Comparison of ENCODE assay signal across 8 mouse cellular contexts in the genomic region with DNA sequence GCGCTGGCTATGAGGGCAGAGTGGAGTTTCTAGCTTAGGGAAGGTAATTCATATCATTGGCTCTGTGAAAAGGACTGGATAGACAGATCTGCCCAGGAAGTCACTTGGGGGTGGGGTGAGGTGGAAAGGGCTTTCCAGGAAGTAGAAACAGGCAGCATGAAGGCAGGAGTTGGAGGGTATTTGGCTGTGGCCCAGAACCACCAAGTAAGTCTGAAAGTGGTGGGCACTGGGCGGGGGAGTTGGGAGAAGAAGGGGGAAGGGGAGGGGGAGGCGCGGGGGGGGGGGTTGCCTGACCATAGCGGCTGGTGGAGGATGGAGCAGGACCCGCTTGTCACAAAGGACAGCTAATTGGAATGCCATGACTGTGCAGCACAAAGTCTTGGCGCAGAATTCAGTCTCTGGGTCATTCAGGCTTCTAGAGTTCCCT. TPM values are rescaled to one million over a fixed set of nuclear protein-coding genes. Genes with fewer than 3 reads are reported as not detected.
DNase-seq lines count a peak whose midpoint lies in the region; ATAC-seq and TF ChIP-seq lines count a peak whose summit lies in the region.

No protein-coding gene starts in this region.

- 0 out of 2 replicates have a peak, but pooled peaks have one; percentile 38 for ATAC-seq in embryonic facial prominence, embryonic 12.5 days (ENCODE audit: insufficient number of reproducible peaks, insufficient read depth, low FRiP score, low TSS enrichment)
- ATAC-seq in liver, postnatal 0 days, result peak; percentile 55
- peak; percentile 85 for ATAC-seq in neural tube, embryonic 15.5 days (ENCODE audit: low FRiP score)

- TF ChIP-seq CTCF in liver, postnatal 0 days (IDR thresholded peaks at IDR 0.05; ENCODE audit: low read depth), result no peak

- peaks cover 7% of the 10 kb centered on the region for H3K36me3 ChIP-seq in embryonic facial prominence, embryonic 12.5 days
- peaks cover 29% of the 10 kb centered on the region for H3K36me3 ChIP-seq in liver, postnatal 0 days (replicated peaks; ENCODE audit: insufficient read depth, low read length)
- H3K36me3 ChIP-seq in neural tube, embryonic 15.5 days, result no peaks in the 10 kb centered on the region

- H3K4me1 ChIP-seq in embryonic facial prominence, embryonic 12.5 days, result peaks cover 8% of the 10 kb centered on the region; the same call in 1 of the 2 replicates
- H3K4me1 ChIP-seq in liver, postnatal 0 days (ENCODE audit: insufficient read depth), result peaks cover 16% of the 10 kb centered on the region
- H3K4me1 ChIP-seq in neural tube, embryonic 15.5 days, result peaks cover 15% of the 10 kb centered on the region; the same call in 1 of the 2 replicates

- no peak for TF ChIP-seq EP300 in liver, postnatal 0 days (IDR thresholded peaks at IDR 0.05; ENCODE audit: low read depth)

- H3K9me3 ChIP-seq in embryonic facial prominence, embryonic 12.5 days, result no peaks in the 10 kb centered on the region
- H3K9me3 ChIP-seq in liver, postnatal 0 days (ENCODE audit: low read length), result no peaks in the 10 kb centered on the region
- H3K9me3 ChIP-seq in neural tube, embryonic 15.5 days (replicated peaks), result no peaks in the 10 kb centered on the region

- peak overlapping the region; percentile 58 for H3K4me3 ChIP-seq in embryonic facial prominence, embryonic 12.5 days
- peak overlapping the region; percentile 87 for H3K4me3 ChIP-seq in liver, postnatal 0 days (ENCODE audit: low read depth, low read length)
- H3K4me3 ChIP-seq in neural tube, embryonic 15.5 days (replicated peaks), result peak overlapping the region; percentile 45

- DNase-seq in retina, postnatal 1 day, result peak; percentile 59
- no peak for DNase-seq in retina, embryonic 14.5 days (ENCODE audit: low spot score)
- peak; percentile 62 for DNase-seq in induced T-regulatory cell, adult 2 months (ENCODE audit: low read depth)
- DNase-seq in liver, postnatal 0 days, result peak; percentile 57
- DNase-seq in cerebellum, adult 11 months, result no peak
- no peak for DNase-seq in left cerebral cortex, adult 9 months (ENCODE audit: low spot score in 2 of 2)

- H3K27ac ChIP-seq in embryonic facial prominence, embryonic 12.5 days, result peak overlapping the region; percentile 80
- peak overlapping the region; percentile 85 for H3K27ac ChIP-seq in liver, postnatal 0 days (ENCODE audit: low read depth)
- H3K27ac ChIP-seq in neural tube, embryonic 15.5 days (replicated peaks), result peak overlapping the region; percentile 7

- peak overlapping the region; percentile 63 for H3K9ac ChIP-seq in embryonic facial prominence, embryonic 12.5 days
- peak overlapping the region; percentile 90 for H3K9ac ChIP-seq in liver, postnatal 0 days (replicated peaks)
- peak overlapping the region; percentile 47; the same call in 1 of the 2 replicates for H3K9ac ChIP-seq in neural tube, embryonic 15.5 days (replicated peaks)

- peak overlapping the region; percentile 66 for H3K4me2 ChIP-seq in embryonic facial prominence, embryonic 12.5 days (replicated peaks)
- peak overlapping the region; percentile 68 for H3K4me2 ChIP-seq in liver, postnatal 0 days (ENCODE audit: low read depth, low read length)
- H3K4me2 ChIP-seq in neural tube, embryonic 15.5 days, result peak overlapping the region; percentile 73

- 12% methylated on average over 5 of the region's 7 CpGs for WGBS in embryonic facial prominence, embryonic 12.5 days
- WGBS in liver, postnatal 0 days (ENCODE audit: insufficient replicate concordance), result 9% methylated on average over 5 of the region's 7 CpGs
- 29% methylated on average over 3 of the region's 7 CpGs for WGBS in neural tube, embryonic 15.5 days

- H3K27me3 ChIP-seq in embryonic facial prominence, embryonic 12.5 days, result no peaks in the 10 kb centered on the region
- H3K27me3 ChIP-seq in liver, postnatal 0 days (ENCODE audit: insufficient read depth, low read length), result no peaks in the 10 kb centered on the region
- no peaks in the 10 kb centered on the region for H3K27me3 ChIP-seq in neural tube, embryonic 15.5 days (replicated peaks)

RNA-seq across cellular contexts. Expression of a gene that starts 0.5 kb away (rescaled TPM):
- polyA plus RNA-seq in embryonic facial prominence, embryonic 12.5 days (2016; fragmentation: Nextera tagmentation; extraction: Ambion mirVana), result 12.5 and 12.6 TPM in 2 replicates
- 7.4 and 8.4 TPM in 2 replicates for polyA plus RNA-seq in liver, postnatal 0 days (2015; fragmentation: Nextera tagmentation; extraction: Ambion mirVana)
- 3.6 and 6.0 TPM in 2 replicates for polyA plus RNA-seq in neural tube, embryonic 15.5 days (2015; fragmentation: Nextera tagmentation; extraction: Ambion mirVana)

RNA-seq across cellular contexts. Expression of a gene that starts 24.9 kb away (rescaled TPM):
- 0.19 and 0.42 TPM in 2 replicates for polyA plus RNA-seq in embryonic facial prominence, embryonic 12.5 days (2016; fragmentation: Nextera tagmentation; extraction: Ambion mirVana)
- polyA plus RNA-seq in liver, postnatal 0 days (2015; fragmentation: Nextera tagmentation; extraction: Ambion mirVana), result 0.07 and 0.08 TPM in 2 replicates
- polyA plus RNA-seq in neural tube, embryonic 15.5 days (2015; fragmentation: Nextera tagmentation; extraction: Ambion mirVana), result 0.13 TPM in 1 of 2 replicates, not detected in the other

RNA-seq across cellular contexts. Expression of a gene that starts 34.4 kb away (rescaled TPM):
- polyA plus RNA-seq in embryonic facial prominence, embryonic 12.5 days (2016; fragmentation: Nextera tagmentation; extraction: Ambion mirVana), result 102 and 106 TPM in 2 replicates
- 57.0 and 59.5 TPM in 2 replicates for polyA plus RNA-seq in liver, postnatal 0 days (2015; fragmentation: Nextera tagmentation; extraction: Ambion mirVana)
- polyA plus RNA-seq in neural tube, embryonic 15.5 days (2015; fragmentation: Nextera tagmentation; extraction: Ambion mirVana), result 113 and 125 TPM in 2 replicates

RNA-seq across cellular contexts. Expression of a gene that starts 46.5 kb away (rescaled TPM):
- polyA plus RNA-seq in embryonic facial prominence, embryonic 12.5 days (2016; fragmentation: Nextera tagmentation; extraction: Ambion mirVana), result 54.0 and 56.7 TPM in 2 replicates
- 13.9 and 15.8 TPM in 2 replicates for polyA plus RNA-seq in liver, postnatal 0 days (2015; fragmentation: Nextera tagmentation; extraction: Ambion mirVana)
- 61.3 and 67.3 TPM in 2 replicates for polyA plus RNA-seq in neural tube, embryonic 15.5 days (2015; fragmentation: Nextera tagmentation; extraction: Ambion mirVana)

RNA-seq across cellular contexts. Expression of a gene that starts 46.7 kb away (rescaled TPM):
- 18.7 and 19.1 TPM in 2 replicates for polyA plus RNA-seq in embryonic facial prominence, embryonic 12.5 days (2016; fragmentation: Nextera tagmentation; extraction: Ambion mirVana)
- polyA plus RNA-seq in liver, postnatal 0 days (2015; fragmentation: Nextera tagmentation; extraction: Ambion mirVana), result 2.3 and 2.5 TPM in 2 replicates
- polyA plus RNA-seq in neural tube, embryonic 15.5 days (2015; fragmentation: Nextera tagmentation; extraction: Ambion mirVana), result 17.5 and 17.7 TPM in 2 replicates

Comparison
In these comparisons a context has a peak if more than half of its experiments do, and no peak if none do; other contexts are left out.
1. DNase-seq: peak in retina, postnatal 1 day (single experiment), induced T-regulatory cell, adult 2 months (single experiment) and liver, postnatal 0 days (single experiment); none in retina, embryonic 14.5 days (single experiment), cerebellum, adult 11 months (single experiment) and left cerebral cortex, adult 9 months (0 of 2).
2. H3K27ac ChIP-seq: peak in every context shown above with its lines; median percentile 85 in liver, postnatal 0 days; 80 in embryonic facial prominence, embryonic 12.5 days; 7 in neural tube, embryonic 15.5 days.
3. Peak in every context shown above with its lines, with median percentiles within 50 percentile points of each other: ATAC-seq, H3K4me2 ChIP-seq, H3K4me3 ChIP-seq and H3K9ac ChIP-seq.